Mouse (Mus musculus): ENCODE results near the gene Atg2a. TPM values are rescaled to one million over a fixed set of nuclear protein-coding genes. Genes with fewer than 3 reads are reported as not detected.

The Atg2a gene
- 8.6 and 10.7 TPM in 2 replicates for polyA plus RNA-seq (2015; fragmentation: Nextera tagmentation; extraction: Ambion mirVana)

DNA sequence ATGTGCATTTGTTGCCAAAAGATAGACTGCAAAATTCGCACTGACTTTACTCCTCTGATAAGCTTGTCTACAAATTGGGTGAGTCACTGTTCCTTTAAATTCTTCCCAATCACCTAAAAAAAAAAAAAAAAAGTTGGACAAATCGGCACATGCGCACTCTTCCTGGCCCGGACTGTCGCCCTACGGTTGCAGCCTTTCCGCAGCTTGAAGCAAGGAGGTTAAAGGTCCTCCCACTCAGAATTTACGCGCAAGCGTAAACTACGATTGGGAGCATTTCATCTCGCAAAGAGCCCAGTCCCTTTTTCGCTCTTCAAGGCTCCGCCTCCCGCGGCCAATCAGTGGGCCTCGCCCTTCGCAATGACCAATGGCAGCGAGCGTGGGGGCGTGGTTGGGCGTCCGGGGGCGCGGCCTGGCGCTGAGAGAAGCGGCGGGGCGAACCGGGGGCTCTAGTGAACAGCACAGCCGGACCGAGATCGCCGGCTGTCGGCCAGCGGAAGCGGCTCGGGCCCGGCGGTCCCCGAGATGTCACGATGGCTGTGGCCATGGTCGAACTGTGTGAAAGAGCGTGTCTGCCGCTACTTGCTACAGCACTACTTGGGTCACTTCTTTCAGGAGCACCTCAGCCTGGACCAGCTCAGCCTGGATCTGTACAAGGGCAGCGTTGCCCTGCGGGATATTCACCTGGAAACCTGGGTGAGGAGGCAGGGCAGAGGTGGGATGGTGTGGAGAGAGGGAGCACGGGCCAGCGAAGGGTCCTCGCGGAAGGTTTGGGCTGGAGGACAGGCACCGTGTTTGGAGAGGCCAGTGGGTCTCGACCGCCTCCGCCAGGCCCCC lies at the start of gene Atg2a:
TSS of gene Atg2a (plus strand) at position 395 of the 834 bp plus-strand sequence.
- peak within 1 kb of the TSS; percentile 95 for H3K4me2 ChIP-seq (replicated peaks)
- H3K4me1 ChIP-seq: peaks cover 14% of the 10 kb centered on the region
- under 1% methylated on average over 55 of the region's 55 CpGs for WGBS
- H3K27ac ChIP-seq: peak within 1 kb of the TSS; percentile 81
- peak within 1 kb of the TSS; percentile 88 for H3K4me3 ChIP-seq
- H3K9me3 ChIP-seq: no peaks in the 10 kb centered on the region
- H3K36me3 ChIP-seq: peaks cover 27% of the 10 kb centered on the region
- no peaks in the 10 kb centered on the region for H3K27me3 ChIP-seq
- ATAC-seq (ENCODE audit: low FRiP score, low read depth): peak; percentile 94
- H3K9ac ChIP-seq: peak within 1 kb of the TSS; percentile 94

DNA sequence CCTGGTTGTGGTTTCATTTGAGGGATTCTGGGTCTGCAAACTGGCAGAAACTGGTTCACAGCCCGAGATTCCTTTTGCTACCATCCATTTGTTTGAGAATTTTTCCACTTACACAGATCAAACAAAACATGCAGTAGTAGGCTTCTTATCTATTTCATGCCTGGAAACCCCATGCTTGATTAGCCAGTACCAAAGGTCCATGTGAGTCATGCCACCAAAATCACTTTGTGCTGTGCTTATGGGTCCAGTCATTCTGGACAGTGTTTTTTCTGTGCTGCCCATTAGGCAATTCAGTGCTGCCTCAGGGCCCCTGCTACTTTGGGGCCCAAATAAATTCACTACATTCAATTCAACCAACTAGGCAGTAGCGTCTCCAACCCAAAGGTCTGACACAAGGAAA lies 37.2 kb upstream of the Atg2a start:
- no peaks in the 10 kb centered on the region for H3K27me3 ChIP-seq
- H3K27ac ChIP-seq: no peak overlapping the region
- H3K4me1 ChIP-seq: no peaks in the 10 kb centered on the region
- no peaks in the 10 kb centered on the region for H3K9me3 ChIP-seq
- H3K9ac ChIP-seq: no peak overlapping the region
- no peak overlapping the region for H3K4me2 ChIP-seq (replicated peaks)
- no peaks in the 10 kb centered on the region for H3K36me3 ChIP-seq
- no peak for ATAC-seq (ENCODE audit: low FRiP score, low read depth)
- H3K4me3 ChIP-seq: no peak overlapping the region
- WGBS: 72% methylated on average over 2 of the region's 2 CpGs

DNA sequence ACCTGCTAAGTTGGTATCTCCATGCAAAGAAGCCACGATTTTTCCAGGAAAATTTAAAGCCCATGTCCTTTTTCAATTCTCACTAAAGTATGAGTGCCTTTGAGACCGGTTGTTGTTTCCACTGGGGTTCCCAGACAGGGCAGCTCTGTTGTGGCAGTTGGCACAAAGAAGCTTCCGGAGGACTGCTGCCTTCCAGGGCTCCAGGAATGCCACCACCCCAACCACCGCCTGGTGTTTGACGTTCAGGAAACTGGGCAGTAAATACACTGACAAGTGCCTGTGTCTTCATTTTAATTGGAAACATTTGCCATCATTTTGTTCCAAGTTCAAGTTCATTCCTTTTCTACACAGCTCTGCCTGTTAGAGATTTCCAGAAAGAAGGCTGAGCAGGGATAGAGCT lies 34.8 kb upstream of the Atg2a start:
- no peaks in the 10 kb centered on the region for H3K9me3 ChIP-seq
- H3K4me2 ChIP-seq (replicated peaks): no peak overlapping the region
- H3K4me3 ChIP-seq: no peak overlapping the region
- H3K4me1 ChIP-seq: no peaks in the 10 kb centered on the region
- no peak overlapping the region for H3K9ac ChIP-seq
- ATAC-seq (ENCODE audit: low FRiP score, low read depth): no peak
- 54% methylated on average over 5 of the region's 5 CpGs for WGBS
- H3K27me3 ChIP-seq: no peaks in the 10 kb centered on the region
- no peaks in the 10 kb centered on the region for H3K36me3 ChIP-seq
- H3K27ac ChIP-seq: no peak overlapping the region

DNA sequence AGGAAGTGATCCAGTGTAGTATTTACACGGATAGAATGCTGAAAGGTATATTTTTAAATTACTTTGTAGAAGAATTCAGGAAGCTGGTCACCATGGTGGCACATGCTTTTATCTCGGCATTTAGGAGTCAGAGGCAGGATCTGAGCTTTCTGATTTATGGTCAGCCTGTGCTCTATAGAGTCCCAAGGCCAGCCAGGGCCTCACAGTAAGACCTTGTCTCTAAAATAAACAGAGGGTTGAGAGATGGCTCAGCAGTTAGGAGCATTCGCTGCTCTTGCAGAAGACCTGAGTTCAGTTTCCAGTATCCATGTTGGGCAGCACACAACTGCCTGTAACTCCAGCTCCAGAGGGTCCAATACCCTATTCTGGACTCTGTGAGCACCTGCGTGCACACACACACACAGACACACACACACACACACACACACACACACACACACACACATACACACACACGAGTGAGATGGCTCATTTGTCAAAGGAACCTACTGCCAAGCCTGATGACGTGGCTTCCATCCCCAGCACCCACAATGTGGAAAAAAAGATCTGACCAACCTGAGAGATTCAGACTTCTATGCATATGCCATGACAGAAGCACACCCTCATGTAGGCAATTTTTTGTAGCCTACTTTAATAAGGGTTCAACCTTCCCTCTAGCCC lies 25.3 kb upstream of the Atg2a start:
- ATAC-seq (ENCODE audit: low FRiP score, low read depth): no peak
- Histone ChIP-seq H3K27me3 (no peaks in the 10 kb centered on the region), H3K4me3 (no peak overlapping the region), H3K27ac (no peak overlapping the region), H3K4me2 (replicated peaks) (no peak overlapping the region), H3K9me3 (no peaks in the 10 kb centered on the region), H3K36me3 (no peaks in the 10 kb centered on the region), H3K9ac (no peak overlapping the region), H3K4me1 (no peaks in the 10 kb centered on the region)
- 69% methylated on average over 6 of the region's 6 CpGs for WGBS

DNA sequence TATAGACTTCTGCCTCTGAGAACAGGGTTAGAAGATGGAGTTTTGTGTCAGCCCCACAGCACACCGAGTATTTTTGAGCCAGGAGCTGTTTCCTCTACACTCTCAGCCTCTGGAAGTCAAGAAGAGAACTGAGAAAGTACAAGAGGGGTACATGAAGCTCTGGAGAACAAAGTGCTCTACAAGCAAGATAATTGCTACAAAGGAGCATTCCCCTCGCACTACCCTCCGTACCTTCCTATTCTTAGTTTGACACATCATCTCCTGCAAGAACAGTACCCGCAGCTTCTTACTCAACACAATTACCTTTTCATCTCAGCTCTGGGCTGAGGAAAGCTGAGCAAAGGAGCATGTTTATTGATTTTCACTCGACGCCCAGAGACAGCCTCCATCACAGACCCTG lies 22.9 kb upstream of the Atg2a start:
- Histone ChIP-seq H3K4me2 (replicated peaks) (no peak overlapping the region), H3K4me3 (no peak overlapping the region), H3K9me3 (no peaks in the 10 kb centered on the region), H3K27me3 (no peaks in the 10 kb centered on the region), H3K4me1 (no peaks in the 10 kb centered on the region), H3K9ac (no peak overlapping the region), H3K27ac (no peak overlapping the region), H3K36me3 (no peaks in the 10 kb centered on the region)
- 68% methylated on average over 6 of the region's 6 CpGs for WGBS
- ATAC-seq (ENCODE audit: low FRiP score, low read depth): no peak

DNA sequence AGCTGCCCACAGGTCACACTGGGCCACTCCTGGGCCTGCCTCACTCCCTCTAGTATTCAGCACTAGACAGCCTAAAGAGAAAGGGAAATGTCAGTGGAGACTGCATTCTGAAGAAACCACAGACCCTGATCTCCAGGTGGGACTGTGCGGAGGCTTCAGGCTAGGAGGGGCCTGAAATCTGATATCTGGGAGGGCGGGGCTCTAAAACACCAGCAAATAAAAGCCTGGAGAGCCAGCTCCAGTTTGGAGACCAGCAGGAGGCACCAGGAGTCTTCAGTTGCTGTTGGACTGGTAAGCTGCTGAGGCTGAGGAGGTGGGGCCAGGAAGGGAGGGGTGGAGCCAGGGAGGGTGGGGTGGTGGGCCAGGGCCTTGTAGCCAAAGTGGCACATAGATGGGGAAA lies 15.3 kb upstream of the Atg2a start, which contains the start of gene Gpha2:
TSS of gene Gpha2 (plus strand) at position 246 of the 400 bp plus-strand sequence.
- no peak within 1 kb of the TSS for H3K4me3 ChIP-seq
- H3K9me3 ChIP-seq: no peaks in the 10 kb centered on the region
- peaks cover 46% of the 10 kb centered on the region for H3K36me3 ChIP-seq
- H3K4me2 ChIP-seq (replicated peaks): no peak within 1 kb of the TSS
- H3K9ac ChIP-seq: peak within 1 kb of the TSS; percentile 25; the same call in 1 of the 2 replicates
- ATAC-seq (ENCODE audit: low FRiP score, low read depth): peak; percentile 72; the same call in 1 of the 2 replicates
- H3K27ac ChIP-seq: 0 out of 2 replicates have a peak within 1 kb of the TSS, but pooled peaks have one; percentile 10
- WGBS: 5% methylated on average over 2 of the region's 2 CpGs
- no peaks in the 10 kb centered on the region for H3K27me3 ChIP-seq
- H3K4me1 ChIP-seq: peaks cover 9% of the 10 kb centered on the region; the same call in 1 of the 2 replicates

DNA sequence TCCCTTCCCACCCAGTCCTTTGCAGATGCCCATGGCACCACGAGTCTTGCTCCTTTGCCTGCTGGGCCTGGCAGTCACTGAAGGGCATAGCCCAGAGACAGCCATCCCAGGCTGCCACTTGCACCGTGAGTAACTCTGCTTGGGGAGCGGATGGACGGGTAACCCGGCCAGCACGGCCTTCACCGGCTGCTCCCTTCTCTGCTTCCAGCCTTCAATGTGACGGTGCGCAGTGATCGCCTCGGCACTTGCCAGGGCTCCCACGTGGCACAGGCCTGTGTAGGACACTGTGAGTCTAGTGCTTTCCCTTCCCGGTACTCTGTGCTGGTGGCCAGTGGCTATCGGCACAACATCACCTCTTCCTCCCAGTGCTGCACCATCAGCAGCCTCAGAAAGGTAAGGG lies 14.7 kb upstream of the Atg2a start:
- no peak overlapping the region for H3K27ac ChIP-seq
- H3K9me3 ChIP-seq: no peaks in the 10 kb centered on the region

DNA sequence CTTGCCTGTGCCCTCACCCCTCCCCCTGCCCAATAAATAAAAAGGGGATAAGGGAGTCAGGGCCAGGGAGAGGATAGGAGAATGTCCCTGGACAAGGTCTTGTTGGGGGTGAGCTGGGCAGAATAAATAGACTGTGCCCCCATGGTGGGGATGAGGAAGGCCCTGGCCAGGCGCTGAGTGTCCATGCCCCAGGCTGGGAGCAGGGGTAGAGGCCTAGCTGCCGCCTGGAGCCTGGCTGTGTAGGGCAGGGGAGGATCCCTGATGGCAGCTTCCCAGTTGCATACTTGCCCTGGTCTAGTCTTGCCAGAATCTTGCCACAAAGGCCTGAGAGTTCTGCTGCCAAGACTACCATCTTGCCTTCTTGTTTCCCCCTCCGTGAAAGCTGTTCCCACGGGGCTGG lies 13.6 kb upstream of the Atg2a start:
- no peaks in the 10 kb centered on the region for H3K27me3 ChIP-seq
- H3K9me3 ChIP-seq: no peaks in the 10 kb centered on the region
- no peak overlapping the region for H3K4me3 ChIP-seq
- no peak overlapping the region for H3K4me2 ChIP-seq (replicated peaks)
- no peak for ATAC-seq (ENCODE audit: low FRiP score, low read depth)
- peaks cover 9% of the 10 kb centered on the region; the same call in 1 of the 2 replicates for H3K4me1 ChIP-seq
- WGBS: 88% methylated on average over 4 of the region's 4 CpGs
- H3K9ac ChIP-seq: no peak overlapping the region
- H3K27ac ChIP-seq: no peak overlapping the region
- peaks cover 64% of the 10 kb centered on the region for H3K36me3 ChIP-seq

More for the DNA sequence above, 14.7 kb upstream of the Atg2a start:
- Histone ChIP-seq H3K4me2 (replicated peaks) (no peak overlapping the region), H3K4me3 (no peak overlapping the region), H3K4me1 (peaks cover 9% of the 10 kb centered on the region; the same call in 1 of the 2 replicates), H3K27me3 (no peaks in the 10 kb centered on the region), H3K9ac (no peak overlapping the region), H3K36me3 (peaks cover 53% of the 10 kb centered on the region)
- 86% methylated on average over 14 of the region's 14 CpGs for WGBS
- no peak for ATAC-seq (ENCODE audit: low FRiP score, low read depth)

DNA sequence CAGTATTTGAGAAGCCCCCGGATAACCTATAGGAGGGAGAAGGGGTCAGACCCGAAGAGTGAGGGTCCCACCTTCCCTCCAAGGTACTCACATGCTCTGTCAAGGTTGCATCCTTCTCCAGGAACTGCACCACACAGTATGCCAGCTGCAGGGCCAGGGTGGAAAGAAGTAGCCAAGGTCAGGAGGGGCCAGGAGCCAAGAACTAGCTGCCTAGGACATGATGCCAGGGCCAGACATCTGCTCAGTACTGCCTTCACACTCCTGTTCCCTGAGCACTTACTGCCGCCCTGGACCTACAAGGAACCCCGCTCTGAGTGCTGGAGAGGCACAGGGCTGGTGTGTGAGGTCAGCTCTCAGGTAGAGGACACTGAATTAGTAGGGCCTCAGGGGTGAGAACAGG lies 11.1 kb upstream of the Atg2a start:
- no peak overlapping the region for H3K4me3 ChIP-seq
- no peak overlapping the region for H3K27ac ChIP-seq
- H3K4me2 ChIP-seq (replicated peaks): no peak overlapping the region
- peaks cover 72% of the 10 kb centered on the region for H3K36me3 ChIP-seq
- no peak overlapping the region for H3K9ac ChIP-seq
- ATAC-seq (ENCODE audit: low FRiP score, low read depth): no peak
- 83% methylated on average over 4 of the region's 4 CpGs for WGBS
- no peaks in the 10 kb centered on the region for H3K27me3 ChIP-seq
- H3K4me1 ChIP-seq: peaks cover 23% of the 10 kb centered on the region
- no peaks in the 10 kb centered on the region for H3K9me3 ChIP-seq

DNA sequence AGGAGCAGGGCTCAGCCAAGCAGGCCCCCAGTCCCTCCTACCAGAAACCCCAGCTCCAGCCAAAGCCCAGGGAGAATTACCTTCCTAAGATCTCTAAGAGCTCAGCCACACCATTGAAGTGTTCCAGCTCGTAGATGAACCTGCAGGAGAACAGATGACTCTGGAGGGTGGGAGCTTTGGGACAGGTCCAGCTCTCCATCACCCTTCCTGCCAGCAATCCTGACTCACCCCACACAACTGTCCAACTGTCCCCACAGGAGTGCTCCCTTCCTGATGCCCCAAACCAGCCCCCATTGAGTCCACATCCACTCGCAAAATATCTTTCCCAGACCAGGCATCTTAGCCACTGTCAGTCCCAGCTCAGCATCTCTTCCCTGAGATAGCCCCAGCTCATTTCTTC lies 10.4 kb upstream of the Atg2a start:
- 72% methylated on average over 2 of the region's 2 CpGs for WGBS
- Histone ChIP-seq H3K4me1 (peaks cover 21% of the 10 kb centered on the region), H3K9me3 (no peaks in the 10 kb centered on the region), H3K4me3 (no peak overlapping the region), H3K36me3 (peaks cover 72% of the 10 kb centered on the region), H3K27me3 (no peaks in the 10 kb centered on the region), H3K4me2 (replicated peaks) (no peak overlapping the region), H3K9ac (no peak overlapping the region; the same call in 1 of the 2 replicates), H3K27ac (no peak overlapping the region)
- no peak for ATAC-seq (ENCODE audit: low FRiP score, low read depth)

DNA sequence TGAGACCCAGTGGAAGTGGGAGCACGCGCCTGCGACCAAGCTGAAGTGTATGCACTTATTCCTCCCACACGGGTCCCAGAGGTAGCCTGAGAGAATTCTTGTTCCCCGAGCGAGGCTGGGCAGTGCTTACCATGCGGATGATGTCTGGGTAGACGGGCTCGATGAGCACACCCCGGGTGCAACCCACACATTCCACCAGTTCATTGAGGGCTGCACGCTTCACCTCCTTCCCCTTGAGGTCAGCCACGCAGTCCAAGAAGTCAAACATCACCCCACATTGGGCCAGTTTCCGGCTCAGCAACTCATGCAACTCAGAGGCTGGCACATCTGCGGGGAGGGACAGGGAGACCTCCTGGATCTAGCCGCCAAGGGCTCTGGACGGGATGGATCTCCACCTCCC lies 7.8 kb upstream of the Atg2a start:
- ATAC-seq (ENCODE audit: low FRiP score, low read depth): no peak
- H3K9me3 ChIP-seq: no peaks in the 10 kb centered on the region
- peaks cover 49% of the 10 kb centered on the region for H3K36me3 ChIP-seq
- H3K27ac ChIP-seq: no peak overlapping the region
- WGBS: 91% methylated on average over 16 of the region's 16 CpGs
- H3K27me3 ChIP-seq: no peaks in the 10 kb centered on the region
- no peak overlapping the region for H3K4me3 ChIP-seq
- peak overlapping the region; percentile 84; the same call in 1 of the 2 replicates for H3K9ac ChIP-seq
- H3K4me1 ChIP-seq: peaks cover 13% of the 10 kb centered on the region
- H3K4me2 ChIP-seq (replicated peaks): no peak overlapping the region

DNA sequence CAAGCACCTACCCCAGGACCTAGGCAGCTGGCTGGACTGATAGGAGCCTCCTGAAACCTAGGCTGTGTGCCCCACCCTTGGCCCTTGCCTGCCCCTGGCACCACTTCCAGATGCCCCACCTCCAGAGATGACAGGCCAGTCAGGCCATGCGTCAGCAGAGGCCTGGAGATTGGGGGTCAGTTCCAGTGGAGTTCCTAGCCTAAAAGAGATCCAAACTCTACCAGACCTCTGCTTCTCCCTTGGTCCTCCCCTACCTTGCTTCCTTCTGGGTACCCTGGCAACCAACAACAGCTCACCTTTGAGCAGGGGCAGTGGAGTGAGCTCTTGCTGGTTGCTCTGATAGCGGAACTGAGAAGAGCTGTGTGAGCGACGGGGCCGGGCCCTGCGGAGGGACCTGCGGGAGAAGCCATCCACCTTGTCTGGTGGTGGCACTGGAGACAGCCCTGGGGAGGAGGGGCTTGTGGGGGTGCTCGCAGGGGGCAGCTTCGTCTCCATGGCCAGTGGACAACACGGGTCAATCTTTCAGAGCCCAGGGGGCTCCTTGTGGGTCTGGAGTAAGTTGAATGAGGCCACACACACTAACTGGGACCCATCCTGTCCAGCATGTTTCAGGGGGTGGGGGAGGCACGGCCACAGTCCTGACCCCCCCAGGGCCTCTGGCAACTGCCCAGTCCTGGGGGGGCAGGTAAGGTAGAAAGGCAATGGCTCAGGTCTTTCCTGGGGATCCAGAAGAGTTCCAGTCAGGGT lies 7.0 kb upstream of the Atg2a start:
- Histone ChIP-seq H3K9me3 (no peaks in the 10 kb centered on the region), H3K4me2 (replicated peaks) (peak overlapping the region; percentile 78), H3K27me3 (no peaks in the 10 kb centered on the region), H3K4me1 (peaks cover 13% of the 10 kb centered on the region), H3K36me3 (peaks cover 42% of the 10 kb centered on the region), H3K4me3 (peak overlapping the region; percentile 79), H3K9ac (peak overlapping the region; percentile 84), H3K27ac (no peak overlapping the region)
- WGBS: 68% methylated on average over 11 of the region's 11 CpGs
- no peak for ATAC-seq (ENCODE audit: low FRiP score, low read depth)
